Mouse (Mus musculus) liver, embryonic 14.5 days (tissue): Measurements from ENCODE around the gene Btbd8.

Experiments
- CTCF ChIP-seq: IDR thresholded peaks from 2 replicates; pipeline ENCODE4 v1.5.1; 2016; ENCODE audit warnings: antibody characterized with exemption, low read depth, control low read depth
- EP300 ChIP-seq: IDR thresholded peaks from 2 replicates; pipeline ENCODE4 v1.6.1; 2016; ENCODE audit warnings: antibody characterized with exemption, low read depth

DNA sequence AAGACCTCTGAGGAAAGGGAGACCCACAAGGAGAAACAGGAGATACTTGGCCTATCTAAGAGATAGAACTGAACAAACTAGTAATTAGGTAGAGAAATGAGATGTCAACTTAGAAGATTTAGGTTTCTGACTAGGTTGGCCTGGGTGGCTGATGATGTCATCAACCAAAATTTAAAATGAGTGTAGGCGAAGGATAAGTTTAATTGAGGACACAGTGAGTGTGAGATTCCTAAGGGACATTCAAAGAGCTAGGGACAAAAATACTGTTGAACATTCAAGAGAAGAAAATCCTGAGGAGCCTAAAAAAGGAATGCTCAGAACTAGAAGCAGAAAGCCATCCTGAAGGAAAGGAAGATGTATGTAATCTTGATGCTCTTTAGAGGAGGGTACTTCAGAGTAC, 78.3 kb downstream of the Btbd8 start:
- TF ChIP-seq EP300, result no peak
- no peak for TF ChIP-seq CTCF
